Mouse (Mus musculus): ENCODE data around the gene Prcd. TPM values are rescaled to one million over a fixed set of nuclear protein-coding genes. Genes with fewer than 3 reads are reported as not detected.

The Prcd gene
- polyA plus RNA-seq, 1 experiment from 2014 or later = 1.7 TPM

- no peak overlapping the region for H3K4me2 ChIP-seq (ENCODE audit: low read depth, low read length)
- H3K4me1 ChIP-seq (ENCODE audit: control insufficient read depth, insufficient read depth, low read length) = peaks cover 14% of the 10 kb centered on the region
- peaks cover 10% of the 10 kb centered on the region for H3K36me3 ChIP-seq (ENCODE audit: control insufficient read depth, insufficient read depth)
- WGBS = 35% methylated on average over 5 of the region's 5 CpGs
- H3K9me3 ChIP-seq (replicated peaks; ENCODE audit: control insufficient read depth, low read length) = no peaks in the 10 kb centered on the region
- no peak overlapping the region for H3K9ac ChIP-seq (ENCODE audit: low read length)
- no peaks in the 10 kb centered on the region for H3K27me3 ChIP-seq (ENCODE audit: control insufficient read depth, insufficient read depth, low read length)
- H3K4me3 ChIP-seq (ENCODE audit: low read length) = no peak overlapping the region
- no peak for ATAC-seq (replicated peaks; ENCODE audit: extremely low read depth, insufficient read depth, low FRiP score)
- no peak overlapping the region for H3K27ac ChIP-seq (ENCODE audit: low read length)
Measured at GRCm38 (mm10) chr11:116669316-116669715, 16.0 kb downstream of the Prcd start.

GRCm38 (mm10) chr11:116669787-116670365, 16.5 kb downstream of the Prcd start:
- WGBS = 51% methylated on average over 13 of the region's 13 CpGs
- H3K4me1 ChIP-seq (ENCODE audit: control insufficient read depth, insufficient read depth, low read length) = peaks cover 19% of the 10 kb centered on the region

GRCm38 (mm10) chr11:116670386-116670785, 17.1 kb downstream of the Prcd start:
- Histone ChIP-seq H3K4me1 (ENCODE audit: control insufficient read depth, insufficient read depth, low read length) (peaks cover 24% of the 10 kb centered on the region), H3K9me3 (replicated peaks; ENCODE audit: control insufficient read depth, low read length) (no peaks in the 10 kb centered on the region), H3K4me3 (ENCODE audit: low read length) (no peak overlapping the region), H3K27me3 (ENCODE audit: control insufficient read depth, insufficient read depth, low read length) (no peaks in the 10 kb centered on the region), H3K27ac (ENCODE audit: low read length) (no peak overlapping the region), H3K4me2 (ENCODE audit: low read depth, low read length) (no peak overlapping the region), H3K36me3 (ENCODE audit: control insufficient read depth, insufficient read depth) (peaks cover 18% of the 10 kb centered on the region), H3K9ac (ENCODE audit: low read length) (no peak overlapping the region)
- ATAC-seq (replicated peaks; ENCODE audit: extremely low read depth, insufficient read depth, low FRiP score) = no peak
- whole genome bisulfite sequencing = 82% methylated on average over 7 of the region's 7 CpGs

More at GRCm38 (mm10) chr11:116669787-116670365, 16.5 kb downstream of the Prcd start:
- peaks cover 15% of the 10 kb centered on the region for H3K36me3 ChIP-seq (ENCODE audit: control insufficient read depth, insufficient read depth)
- no peak overlapping the region for H3K9ac ChIP-seq (ENCODE audit: low read length)
- no peak overlapping the region for H3K4me2 ChIP-seq (ENCODE audit: low read depth, low read length)
- H3K9me3 ChIP-seq (replicated peaks; ENCODE audit: control insufficient read depth, low read length) = no peaks in the 10 kb centered on the region
- no peaks in the 10 kb centered on the region for H3K27me3 ChIP-seq (ENCODE audit: control insufficient read depth, insufficient read depth, low read length)
- H3K27ac ChIP-seq (ENCODE audit: low read length) = no peak overlapping the region
- H3K4me3 ChIP-seq (ENCODE audit: low read length) = no peak overlapping the region
- ATAC-seq (replicated peaks; ENCODE audit: extremely low read depth, insufficient read depth, low FRiP score) = no peak

GRCm38 (mm10) chr11:116671112-116671844, 17.9 kb downstream of the Prcd start:
- under 1% methylated on average over 45 of the region's 45 CpGs for WGBS

GRCm38 (mm10) chr11:116671845-116672434, 18.6 kb downstream of the Prcd start:
- Histone ChIP-seq H3K27ac (ENCODE audit: low read length) (peak overlapping the region; percentile 75), H3K9ac (ENCODE audit: low read length) (peak overlapping the region; percentile 95), H3K4me2 (ENCODE audit: low read depth, low read length) (peak overlapping the region; percentile 92), H3K4me3 (ENCODE audit: low read length) (peak overlapping the region; percentile 95), H3K4me1 (ENCODE audit: control insufficient read depth, insufficient read depth, low read length) (peaks cover 24% of the 10 kb centered on the region), H3K9me3 (replicated peaks; ENCODE audit: control insufficient read depth, low read length) (no peaks in the 10 kb centered on the region), H3K27me3 (ENCODE audit: control insufficient read depth, insufficient read depth, low read length) (no peaks in the 10 kb centered on the region), H3K36me3 (ENCODE audit: control insufficient read depth, insufficient read depth) (peaks cover 34% of the 10 kb centered on the region)
- ATAC-seq (replicated peaks; ENCODE audit: extremely low read depth, insufficient read depth, low FRiP score) = 0 out of 2 replicates have a peak, but pooled peaks have one; percentile 2
- under 1% methylated on average over 24 of the region's 24 CpGs for WGBS

More at GRCm38 (mm10) chr11:116671112-116671844, 17.9 kb downstream of the Prcd start:
- Histone ChIP-seq H3K4me2 (ENCODE audit: low read depth, low read length) (peak overlapping the region; percentile 92), H3K4me1 (ENCODE audit: control insufficient read depth, insufficient read depth, low read length) (peaks cover 24% of the 10 kb centered on the region), H3K9me3 (replicated peaks; ENCODE audit: control insufficient read depth, low read length) (no peaks in the 10 kb centered on the region), H3K36me3 (ENCODE audit: control insufficient read depth, insufficient read depth) (peaks cover 27% of the 10 kb centered on the region), H3K27me3 (ENCODE audit: control insufficient read depth, insufficient read depth, low read length) (no peaks in the 10 kb centered on the region), H3K27ac (ENCODE audit: low read length) (peak overlapping the region; percentile 75), H3K4me3 (ENCODE audit: low read length) (peak overlapping the region; percentile 95), H3K9ac (ENCODE audit: low read length) (peak overlapping the region; percentile 95)
- ATAC-seq (replicated peaks; ENCODE audit: extremely low read depth, insufficient read depth, low FRiP score) = peak; percentile 87

- H3K9me3 ChIP-seq (replicated peaks; ENCODE audit: control insufficient read depth, low read length) = no peaks in the 10 kb centered on the region
- ATAC-seq (replicated peaks; ENCODE audit: extremely low read depth, insufficient read depth, low FRiP score) = no peak
- peaks cover 24% of the 10 kb centered on the region for H3K4me1 ChIP-seq (ENCODE audit: control insufficient read depth, insufficient read depth, low read length)
- H3K36me3 ChIP-seq (ENCODE audit: control insufficient read depth, insufficient read depth) = peaks cover 40% of the 10 kb centered on the region
- no peaks in the 10 kb centered on the region for H3K27me3 ChIP-seq (ENCODE audit: control insufficient read depth, insufficient read depth, low read length)
- no peak overlapping the region for H3K27ac ChIP-seq (ENCODE audit: low read length)
- H3K4me3 ChIP-seq (ENCODE audit: low read length) = peak overlapping the region; percentile 95
- H3K9ac ChIP-seq (ENCODE audit: low read length) = peak overlapping the region; percentile 95
- 25% methylated on average over 7 of the region's 7 CpGs for WGBS
- H3K4me2 ChIP-seq (ENCODE audit: low read depth, low read length) = peak overlapping the region; percentile 92
Measured at GRCm38 (mm10) chr11:116672595-116672994, 19.3 kb downstream of the Prcd start.

GRCm38 (mm10) chr11:116673410-116673809, 20.1 kb downstream of the Prcd start:
- Histone ChIP-seq H3K4me1 (ENCODE audit: control insufficient read depth, insufficient read depth, low read length) (peaks cover 24% of the 10 kb centered on the region), H3K4me3 (ENCODE audit: low read length) (no peak overlapping the region), H3K4me2 (ENCODE audit: low read depth, low read length) (no peak overlapping the region), H3K36me3 (ENCODE audit: control insufficient read depth, insufficient read depth) (peaks cover 42% of the 10 kb centered on the region), H3K9ac (ENCODE audit: low read length) (no peak overlapping the region), H3K27me3 (ENCODE audit: control insufficient read depth, insufficient read depth, low read length) (no peaks in the 10 kb centered on the region), H3K9me3 (replicated peaks; ENCODE audit: control insufficient read depth, low read length) (no peaks in the 10 kb centered on the region), H3K27ac (ENCODE audit: low read length) (no peak overlapping the region)
- 77% methylated on average over 2 of the region's 2 CpGs for WGBS
- ATAC-seq (replicated peaks; ENCODE audit: extremely low read depth, insufficient read depth, low FRiP score) = no peak

- WGBS = 60% methylated on average over 7 of the region's 7 CpGs
- ATAC-seq (replicated peaks; ENCODE audit: extremely low read depth, insufficient read depth, low FRiP score) = no peak
- peak overlapping the region; percentile 76 for H3K27ac ChIP-seq (ENCODE audit: low read length)
- no peak overlapping the region for H3K4me3 ChIP-seq (ENCODE audit: low read length)
- H3K36me3 ChIP-seq (ENCODE audit: control insufficient read depth, insufficient read depth) = peaks cover 44% of the 10 kb centered on the region
- no peaks in the 10 kb centered on the region for H3K9me3 ChIP-seq (replicated peaks; ENCODE audit: control insufficient read depth, low read length)
- peak overlapping the region; percentile 18; the same call in 1 of the 2 replicates for H3K9ac ChIP-seq (ENCODE audit: low read length)
- no peak overlapping the region; the same call in 1 of the 2 replicates for H3K4me2 ChIP-seq (ENCODE audit: low read depth, low read length)
- no peaks in the 10 kb centered on the region for H3K27me3 ChIP-seq (ENCODE audit: control insufficient read depth, insufficient read depth, low read length)
- H3K4me1 ChIP-seq (ENCODE audit: control insufficient read depth, insufficient read depth, low read length) = peaks cover 22% of the 10 kb centered on the region
Measured at GRCm38 (mm10) chr11:116674616-116675379, 21.5 kb downstream of the Prcd start.
